Mouse (Mus musculus) cerebellum, adult 11-12 months (tissue): Measurements from ENCODE around the gene Lancl2.

Experiments used
- DNase-seq: peaks from one replicate; pipeline ENCODE4 v3.0.0; 2022

The Lancl2 gene

GRCm38 (mm10) chr6:57702376-57702742, at the start of gene Lancl2:
Gene Lancl2 (plus strand): TSS chr6:57702540.
- DNase-seq: peak; percentile 73

GRCm38 (mm10) chr6:57661295-57661694, 41.0 kb upstream of the Lancl2 start:
- no peak for DNase-seq

GRCm38 (mm10) chr6:57684156-57684555, 18.2 kb upstream of the Lancl2 start:
- no peak for DNase-seq

DNA sequence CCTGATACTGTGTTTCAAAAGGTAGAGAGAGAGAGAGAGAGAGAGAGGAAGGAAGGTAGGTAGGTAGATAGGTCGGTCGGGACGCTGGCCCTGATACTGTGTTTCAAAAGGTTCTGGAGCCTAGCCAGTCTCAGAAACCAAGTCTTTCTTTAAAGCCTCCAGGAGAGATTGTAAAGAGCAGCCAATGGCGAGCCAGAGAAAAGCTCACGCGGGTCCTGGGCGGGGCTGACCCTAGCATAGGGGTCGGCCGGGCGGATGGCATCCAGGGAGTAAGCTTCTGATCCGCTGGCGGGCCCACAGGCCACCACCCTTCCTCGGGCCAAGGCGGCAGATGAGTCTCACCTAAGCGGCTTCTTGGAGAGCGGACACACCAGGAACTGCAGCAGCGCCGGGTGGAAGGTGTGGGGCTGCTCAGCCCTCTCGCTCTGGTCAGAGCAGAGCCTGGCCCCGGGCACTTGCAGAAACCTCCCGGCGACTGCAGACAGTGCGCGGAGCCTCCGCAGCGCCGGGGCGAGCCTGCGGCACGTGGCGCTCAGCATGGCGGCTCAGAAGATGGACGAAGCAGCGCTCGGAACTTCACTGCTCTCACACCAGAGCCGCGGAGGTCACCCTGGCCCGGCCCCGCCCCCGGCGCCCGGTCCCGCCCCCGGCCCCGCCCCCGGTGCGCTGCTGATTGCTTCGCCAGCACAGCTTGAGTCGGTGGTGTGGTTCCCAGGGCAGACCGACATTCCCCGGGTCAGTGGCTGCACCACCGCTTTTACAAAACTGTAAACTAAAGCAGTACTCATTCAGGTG, 10.7 kb upstream of the Lancl2 start, which contains the start of gene Pyurf:
TSS of gene Pyurf (minus strand) at position 612 of the 795 bp plus-strand sequence.
- DNase-seq: peak; percentile 89

DNA sequence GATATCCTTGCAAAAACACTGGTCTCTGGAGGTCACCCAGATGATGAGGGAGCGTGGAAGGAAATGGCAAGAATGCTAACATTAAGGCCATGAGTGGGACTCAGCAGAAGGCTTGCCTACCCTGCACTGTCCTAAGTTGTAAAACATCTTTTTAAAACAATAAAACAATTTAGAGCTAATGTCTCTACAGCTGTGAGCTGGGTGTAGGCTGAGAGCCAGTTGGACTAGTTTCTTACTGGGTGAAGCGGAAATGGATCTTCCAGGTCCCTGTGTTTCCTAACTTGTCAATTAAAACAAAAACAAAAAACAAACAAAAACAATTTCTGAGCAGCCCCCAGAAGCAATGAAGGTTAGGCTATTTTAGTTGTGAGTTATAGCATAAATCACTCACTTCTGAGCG, 9.2 kb upstream of the Lancl2 start:
- DNase-seq: no peak

- DNase-seq: peak; percentile 9
Measured at GRCm38 (mm10) chr6:57701686-57702085, 654 bp upstream of the Lancl2 start.

- DNase-seq: peak; percentile 98
Measured at GRCm38 (mm10) chr6:57702743-57703499, 581 bp downstream of the Lancl2 start.

GRCm38 (mm10) chr6:57703703-57704102, 1.4 kb downstream of the Lancl2 start:
- peak; percentile 47 for DNase-seq

GRCm38 (mm10) chr6:57706721-57707120, 4.4 kb downstream of the Lancl2 start:
- DNase-seq: no peak

DNA sequence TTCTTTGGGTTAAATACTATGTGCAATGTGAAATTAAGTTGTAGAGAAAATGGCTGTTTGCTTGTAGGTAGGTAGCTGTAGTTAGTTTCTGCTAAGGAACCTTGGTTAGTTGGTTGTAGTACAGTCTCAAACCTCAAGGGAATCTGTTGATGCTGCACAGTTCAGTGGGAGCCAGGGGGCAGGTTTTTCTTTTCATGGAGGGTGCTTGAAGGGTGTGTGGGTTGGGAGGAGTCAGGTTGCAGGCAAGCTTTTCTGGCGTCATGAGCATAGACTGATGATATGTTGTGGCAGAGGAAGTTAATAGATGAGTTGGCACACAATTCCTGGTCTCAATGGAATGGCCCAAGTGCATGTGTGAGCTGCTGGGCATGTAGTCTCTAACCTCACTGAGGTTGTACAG, 9.4 kb downstream of the Lancl2 start:
- DNase-seq: no peak

- DNase-seq: no peak
Measured at GRCm38 (mm10) chr6:57721347-57721746, 19.0 kb downstream of the Lancl2 start.

DNA sequence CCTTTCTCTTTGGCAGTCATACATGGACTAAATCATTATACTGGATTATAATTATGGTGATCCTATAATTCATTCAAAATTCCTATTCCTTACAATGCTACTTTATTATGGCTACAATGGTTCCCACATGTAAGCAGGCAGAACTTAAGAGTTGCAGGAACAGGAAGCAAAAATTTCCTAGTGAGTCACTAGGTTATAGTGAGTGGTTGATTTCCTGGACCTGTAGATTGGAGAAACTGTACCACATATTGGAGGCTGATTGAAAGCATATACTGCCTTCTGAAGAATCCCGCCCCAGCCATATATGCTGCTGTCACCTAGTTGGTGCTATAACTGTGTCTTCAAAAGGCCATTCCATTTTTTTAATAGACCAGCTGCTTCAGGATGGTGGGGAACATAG, 40.4 kb downstream of the Lancl2 start:
- no peak for DNase-seq

- no peak for DNase-seq
Measured at GRCm38 (mm10) chr6:57743333-57743732, 41.0 kb downstream of the Lancl2 start.

DNA sequence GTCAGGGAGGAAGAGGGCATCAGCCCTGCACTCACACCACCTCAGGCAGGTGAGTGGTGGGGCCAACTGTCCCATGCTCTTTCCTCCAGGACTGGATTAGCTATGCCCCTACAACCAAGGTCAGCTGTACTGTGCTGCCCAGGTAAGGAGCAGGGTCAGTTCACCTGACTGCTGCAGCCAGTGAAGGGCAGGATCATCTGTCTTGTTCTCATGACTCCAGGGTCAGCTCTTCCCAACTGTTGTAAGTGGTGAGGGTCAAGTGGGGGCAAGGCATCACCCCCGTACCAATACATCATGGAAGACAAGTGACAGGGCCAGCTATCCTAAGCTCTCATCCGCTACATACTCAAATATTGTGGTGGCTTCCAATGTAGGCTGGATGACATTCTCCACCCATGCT, 41.8 kb downstream of the Lancl2 start:
- DNase-seq: no peak

GRCm38 (mm10) chr6:57744974-57745747, 42.8 kb downstream of the Lancl2 start:
- DNase-seq: no peak

GRCm38 (mm10) chr6:57745748-57746129, 43.4 kb downstream of the Lancl2 start:
- DNase-seq: no peak

- no peak for DNase-seq
Measured at GRCm38 (mm10) chr6:57753962-57754759, 51.8 kb downstream of the Lancl2 start.

GRCm38 (mm10) chr6:57763054-57763453, 60.7 kb downstream of the Lancl2 start:
- no peak for DNase-seq

- DNase-seq: peak; percentile 14
Measured at GRCm38 (mm10) chr6:57765095-57765878, 62.9 kb downstream of the Lancl2 start.

- no peak for DNase-seq
Measured at GRCm38 (mm10) chr6:57766287-57766686, 63.9 kb downstream of the Lancl2 start.

- no peak for DNase-seq
Measured at GRCm38 (mm10) chr6:57767112-57767868, 65.0 kb downstream of the Lancl2 start.
